Mouse (Mus musculus): ENCODE results near the gene Unc119. TPM values are rescaled to one million over a fixed set of nuclear protein-coding genes. Genes with fewer than 3 reads are reported as not detected.

Gene Unc119
- polyA plus RNA-seq, 1 experiment from 2014 or later: 68.6 TPM

DNA sequence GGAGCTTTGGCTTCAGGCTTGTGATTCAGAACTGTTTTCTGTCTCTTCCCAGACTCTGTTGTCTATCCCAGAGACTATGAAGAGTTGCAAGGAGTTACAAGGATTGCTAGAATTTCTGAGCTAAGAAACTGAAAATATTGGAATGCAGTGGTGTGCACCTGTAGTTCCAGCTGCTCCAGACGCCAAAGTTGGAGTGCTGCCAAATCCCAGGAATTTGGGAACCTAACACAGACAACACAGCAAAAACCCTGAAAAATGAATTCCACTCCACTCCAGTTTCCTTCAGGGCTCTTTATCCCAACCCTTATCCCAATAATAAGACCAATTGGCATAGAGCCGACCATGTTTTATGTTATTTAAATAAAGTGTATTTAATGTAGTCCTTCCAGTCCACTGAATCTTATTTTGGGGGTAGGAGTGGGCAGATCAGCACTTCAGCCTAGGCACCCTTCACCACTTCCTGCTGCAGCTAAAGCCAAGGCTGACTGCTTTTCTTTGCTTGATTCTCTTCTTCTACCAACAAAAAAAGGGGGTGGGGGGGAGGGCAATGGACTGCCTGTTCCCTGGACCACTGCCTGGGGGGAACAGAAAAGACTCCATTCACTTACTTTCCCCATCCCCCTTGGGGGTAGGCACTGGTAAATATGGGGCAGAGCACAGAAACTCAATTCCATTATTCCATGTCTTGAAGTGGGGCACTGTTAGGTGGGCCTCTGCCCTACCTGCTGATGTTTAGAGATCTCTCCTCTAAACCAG is 21.0 kb upstream of the Unc119 start:
- 13% methylated on average over 2 of the region's 2 CpGs for WGBS
- H3K36me3 ChIP-seq (ENCODE audit: control insufficient read depth, insufficient read depth): no peaks in the 10 kb centered on the region
- peak; percentile 81 for ATAC-seq
- peak overlapping the region; percentile 46 for H3K4me2 ChIP-seq (ENCODE audit: low read length)
- no peak overlapping the region for H3K9ac ChIP-seq (replicated peaks; ENCODE audit: low read depth, low read length)
- H3K4me1 ChIP-seq (replicated peaks; ENCODE audit: control insufficient read depth, insufficient read depth, low read length): peaks cover 20% of the 10 kb centered on the region
- no peaks in the 10 kb centered on the region for H3K27me3 ChIP-seq (replicated peaks; ENCODE audit: control insufficient read depth, insufficient read depth, low read length)
- H3K27ac ChIP-seq (ENCODE audit: low read length): peak overlapping the region; percentile 68
- peak overlapping the region; percentile 6 for H3K4me3 ChIP-seq (replicated peaks; ENCODE audit: low read length)
- H3K9me3 ChIP-seq (ENCODE audit: control insufficient read depth, low read length): no peaks in the 10 kb centered on the region

DNA sequence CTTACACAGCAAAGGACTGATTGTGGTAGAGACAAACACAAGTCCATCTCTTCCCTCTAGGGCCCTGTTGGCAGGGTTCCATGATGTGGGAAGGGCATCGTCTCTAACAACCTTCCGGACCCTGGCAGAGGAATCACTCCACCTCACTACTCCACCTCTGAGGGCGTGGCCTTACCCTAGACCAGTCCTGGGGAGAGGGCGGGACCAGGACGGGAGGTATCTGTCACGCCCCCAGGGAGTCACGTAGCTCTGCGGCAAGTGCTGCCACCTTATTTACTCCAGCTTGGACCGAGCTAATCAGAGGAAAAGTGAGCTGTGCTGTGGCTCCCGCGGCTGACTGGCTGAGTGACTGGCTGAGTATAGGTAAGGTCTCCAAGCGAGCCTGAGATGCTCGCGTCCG is 20.4 kb upstream of the Unc119 start, which contains the start of gene Aldoc:
Aldoc (plus strand) TSS at position 109 of the 400 bp plus-strand sequence.
- peak; percentile 87 for ATAC-seq
- Histone ChIP-seq H3K4me3 (replicated peaks; ENCODE audit: low read length) (peak within 1 kb of the TSS; percentile 6), H3K9ac (replicated peaks; ENCODE audit: low read depth, low read length) (0 out of 2 replicates have a peak within 1 kb of the TSS, but pooled peaks have one; percentile 7), H3K27me3 (replicated peaks; ENCODE audit: control insufficient read depth, insufficient read depth, low read length) (no peaks in the 10 kb centered on the region), H3K9me3 (ENCODE audit: control insufficient read depth, low read length) (no peaks in the 10 kb centered on the region), H3K36me3 (ENCODE audit: control insufficient read depth, insufficient read depth) (no peaks in the 10 kb centered on the region), H3K4me1 (replicated peaks; ENCODE audit: control insufficient read depth, insufficient read depth, low read length) (peaks cover 20% of the 10 kb centered on the region), H3K4me2 (ENCODE audit: low read length) (peak within 1 kb of the TSS; percentile 46), H3K27ac (ENCODE audit: low read length) (peak within 1 kb of the TSS; percentile 68)
- WGBS: 2% methylated on average over 15 of the region's 15 CpGs

DNA sequence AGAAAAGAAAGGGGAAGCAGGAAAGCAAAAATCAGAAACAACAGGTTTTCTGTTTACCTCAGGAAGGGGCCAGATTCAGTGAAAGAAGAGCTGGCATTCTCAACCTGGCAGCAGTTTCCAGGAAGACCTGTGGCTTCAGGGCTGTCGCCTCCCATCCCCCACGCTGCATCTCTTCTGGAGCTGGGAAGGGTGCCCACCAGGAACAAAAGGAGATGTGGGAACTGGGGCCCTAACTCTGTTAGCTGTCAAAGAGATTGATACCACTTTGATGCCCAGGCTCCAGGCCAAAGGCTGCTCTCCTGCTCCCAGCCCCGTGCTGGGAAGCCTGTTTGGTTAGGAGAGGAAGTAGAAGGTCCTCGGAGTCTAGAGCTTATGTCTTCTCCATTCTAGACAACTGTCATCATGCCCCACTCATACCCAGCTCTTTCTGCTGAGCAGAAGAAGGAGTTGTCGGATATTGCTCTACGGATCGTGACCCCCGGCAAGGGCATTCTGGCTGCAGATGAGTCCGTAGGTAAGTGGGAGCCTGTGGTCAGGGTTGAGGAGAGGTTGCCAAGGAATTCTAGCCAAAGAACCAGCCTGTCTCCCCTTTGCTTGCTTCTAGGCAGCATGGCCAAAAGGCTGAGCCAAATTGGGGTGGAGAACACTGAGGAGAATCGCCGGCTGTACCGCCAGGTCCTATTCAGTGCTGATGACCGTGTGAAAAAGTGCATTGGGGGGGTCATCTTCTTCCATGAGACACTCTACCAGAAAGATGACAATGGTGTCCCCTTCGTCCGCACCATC is 19.1 kb upstream of the Unc119 start:
- Histone ChIP-seq H3K27ac (ENCODE audit: low read length) (no peak overlapping the region; the same call in 1 of the 2 replicates), H3K4me2 (ENCODE audit: low read length) (peak overlapping the region; percentile 46), H3K4me1 (replicated peaks; ENCODE audit: control insufficient read depth, insufficient read depth, low read length) (peaks cover 26% of the 10 kb centered on the region), H3K9me3 (ENCODE audit: control insufficient read depth, low read length) (no peaks in the 10 kb centered on the region), H3K36me3 (ENCODE audit: control insufficient read depth, insufficient read depth) (no peaks in the 10 kb centered on the region), H3K4me3 (replicated peaks; ENCODE audit: low read length) (peak overlapping the region; percentile 17), H3K27me3 (replicated peaks; ENCODE audit: control insufficient read depth, insufficient read depth, low read length) (no peaks in the 10 kb centered on the region), H3K9ac (replicated peaks; ENCODE audit: low read depth, low read length) (no peak overlapping the region)
- WGBS: 55% methylated on average over 15 of the region's 15 CpGs
- ATAC-seq: no peak

GRCm38 (mm10) chr11:78324965-78325364 is 18.3 kb upstream of the Unc119 start:
- no peaks in the 10 kb centered on the region for H3K36me3 ChIP-seq (ENCODE audit: control insufficient read depth, insufficient read depth)
- ATAC-seq: no peak
- H3K4me3 ChIP-seq (replicated peaks; ENCODE audit: low read length): 0 out of 2 replicates have a peak overlapping the region, but pooled peaks have one; percentile 17
- H3K9ac ChIP-seq (replicated peaks; ENCODE audit: low read depth, low read length): no peak overlapping the region
- H3K4me2 ChIP-seq (ENCODE audit: low read length): peak overlapping the region; percentile 46
- H3K4me1 ChIP-seq (replicated peaks; ENCODE audit: control insufficient read depth, insufficient read depth, low read length): peaks cover 31% of the 10 kb centered on the region
- no peak overlapping the region for H3K27ac ChIP-seq (ENCODE audit: low read length)
- WGBS: 84% methylated on average over 12 of the region's 12 CpGs
- no peaks in the 10 kb centered on the region for H3K9me3 ChIP-seq (ENCODE audit: control insufficient read depth, low read length)
- H3K27me3 ChIP-seq (replicated peaks; ENCODE audit: control insufficient read depth, insufficient read depth, low read length): no peaks in the 10 kb centered on the region

- H3K9ac ChIP-seq (replicated peaks; ENCODE audit: low read depth, low read length): no peak overlapping the region
- no peak overlapping the region for H3K27ac ChIP-seq (ENCODE audit: low read length)
- no peak overlapping the region for H3K4me2 ChIP-seq (ENCODE audit: low read length)
- peaks cover 27% of the 10 kb centered on the region for H3K4me1 ChIP-seq (replicated peaks; ENCODE audit: control insufficient read depth, insufficient read depth, low read length)
- ATAC-seq: no peak
- no peaks in the 10 kb centered on the region for H3K27me3 ChIP-seq (replicated peaks; ENCODE audit: control insufficient read depth, insufficient read depth, low read length)
- 90% methylated on average over 4 of the region's 4 CpGs for WGBS
- no peaks in the 10 kb centered on the region for H3K9me3 ChIP-seq (ENCODE audit: control insufficient read depth, low read length)
- H3K36me3 ChIP-seq (ENCODE audit: control insufficient read depth, insufficient read depth): no peaks in the 10 kb centered on the region
- no peak overlapping the region for H3K4me3 ChIP-seq (replicated peaks; ENCODE audit: low read length)
Measured at GRCm38 (mm10) chr11:78327215-78327614, 16.1 kb upstream of the Unc119 start.

DNA sequence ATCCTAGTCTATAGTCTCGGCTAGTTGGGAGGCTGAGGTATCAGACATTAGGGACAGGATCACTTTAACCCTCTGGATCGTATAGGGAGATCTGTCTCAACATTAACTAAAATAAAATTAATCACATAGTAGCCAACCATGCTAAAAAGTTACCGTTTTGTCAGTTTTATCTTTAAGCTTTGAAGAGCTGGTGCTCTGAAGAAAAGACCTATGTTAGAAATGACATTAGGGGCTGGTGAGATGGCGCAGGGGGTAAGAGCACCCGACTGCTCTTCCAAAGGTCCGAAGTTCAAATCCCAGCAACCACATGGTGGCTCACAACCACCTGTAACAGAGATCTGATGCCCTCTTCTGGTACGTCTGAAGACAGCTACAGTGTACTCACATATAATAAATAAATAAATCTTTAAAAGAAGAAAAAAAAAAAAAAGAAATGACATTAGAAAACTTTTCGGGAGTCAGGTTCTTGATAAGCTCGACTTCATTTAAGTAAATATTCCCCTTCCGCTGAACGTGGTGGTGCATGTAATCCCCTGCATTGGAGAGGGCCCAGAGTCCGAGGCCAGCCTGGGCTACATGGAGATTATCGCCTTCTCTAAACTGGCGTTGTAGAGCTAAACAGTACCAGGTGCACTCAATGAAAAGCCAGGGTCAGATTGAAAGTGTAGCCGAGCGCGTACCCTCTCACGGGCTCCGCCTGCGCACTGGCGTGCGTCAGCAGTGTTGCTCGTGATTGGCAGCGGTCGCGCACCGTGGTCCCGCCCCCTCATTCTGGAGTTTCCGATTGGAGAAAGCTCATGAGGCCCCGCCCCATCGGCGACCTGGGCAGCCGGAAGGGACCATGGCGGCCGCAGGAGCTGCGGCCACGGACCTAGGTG is 15.4 kb upstream of the Unc119 start, which contains the start of gene Pigs:
Pigs (plus strand) TSS at position 782 of the 878 bp plus-strand sequence.
- Histone ChIP-seq H3K9me3 (ENCODE audit: control insufficient read depth, low read length) (no peaks in the 10 kb centered on the region), H3K9ac (replicated peaks; ENCODE audit: low read depth, low read length) (peak within 1 kb of the TSS; percentile 87), H3K4me3 (replicated peaks; ENCODE audit: low read length) (peak within 1 kb of the TSS; percentile 82), H3K4me2 (ENCODE audit: low read length) (peak within 1 kb of the TSS; percentile 79), H3K36me3 (ENCODE audit: control insufficient read depth, insufficient read depth) (no peaks in the 10 kb centered on the region), H3K4me1 (replicated peaks; ENCODE audit: control insufficient read depth, insufficient read depth, low read length) (peaks cover 22% of the 10 kb centered on the region), H3K27me3 (replicated peaks; ENCODE audit: control insufficient read depth, insufficient read depth, low read length) (no peaks in the 10 kb centered on the region), H3K27ac (ENCODE audit: low read length) (peak within 1 kb of the TSS; percentile 53)
- ATAC-seq: peak; percentile 97
- 12% methylated on average over 37 of the region's 37 CpGs for WGBS

DNA sequence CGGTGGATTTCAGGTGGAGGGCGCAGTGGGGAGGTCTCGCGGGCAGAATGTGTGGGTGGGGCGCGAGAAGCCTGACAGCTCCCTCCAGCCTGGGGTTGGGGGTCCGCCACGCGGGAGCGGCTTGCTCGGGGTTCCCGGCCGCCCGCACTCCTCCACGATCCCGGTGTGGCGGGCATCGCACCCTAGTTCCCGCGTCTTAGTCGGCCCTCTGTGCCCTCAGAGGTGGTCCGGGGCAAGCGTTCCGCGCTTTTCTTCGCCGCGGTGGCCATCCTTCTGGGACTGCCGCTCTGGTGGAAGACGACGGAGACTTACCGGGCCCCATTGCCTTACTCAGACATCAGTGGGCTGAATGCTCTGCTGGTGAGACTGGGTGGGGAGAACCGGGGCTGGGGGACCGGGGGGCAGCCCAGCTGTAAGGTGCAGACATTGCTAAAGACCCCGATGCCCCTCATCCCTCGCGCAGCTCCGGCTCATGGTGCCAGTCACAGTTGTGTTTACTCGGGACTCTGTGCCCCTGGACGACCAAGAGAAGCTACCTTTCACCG is 14.7 kb upstream of the Unc119 start:
- Histone ChIP-seq H3K27me3 (replicated peaks; ENCODE audit: control insufficient read depth, insufficient read depth, low read length) (no peaks in the 10 kb centered on the region), H3K9ac (replicated peaks; ENCODE audit: low read depth, low read length) (peak overlapping the region; percentile 87), H3K36me3 (ENCODE audit: control insufficient read depth, insufficient read depth) (no peaks in the 10 kb centered on the region), H3K4me1 (replicated peaks; ENCODE audit: control insufficient read depth, insufficient read depth, low read length) (peaks cover 18% of the 10 kb centered on the region), H3K27ac (ENCODE audit: low read length) (peak overlapping the region; percentile 19), H3K4me3 (replicated peaks; ENCODE audit: low read length) (peak overlapping the region; percentile 82), H3K4me2 (ENCODE audit: low read length) (peak overlapping the region; percentile 78), H3K9me3 (ENCODE audit: control insufficient read depth, low read length) (no peaks in the 10 kb centered on the region)
- under 1% methylated on average over 35 of the region's 41 CpGs for WGBS
- ATAC-seq: peak; percentile 68

GRCm38 (mm10) chr11:78332676-78333075 is 10.6 kb upstream of the Unc119 start:
- no peaks in the 10 kb centered on the region for H3K9me3 ChIP-seq (ENCODE audit: control insufficient read depth, low read length)

More at GRCm38 (mm10) chr11:78332676-78333075, 10.6 kb upstream of the Unc119 start:
- Histone ChIP-seq H3K27me3 (replicated peaks; ENCODE audit: control insufficient read depth, insufficient read depth, low read length) (no peaks in the 10 kb centered on the region), H3K27ac (ENCODE audit: low read length) (no peak overlapping the region), H3K36me3 (ENCODE audit: control insufficient read depth, insufficient read depth) (peaks cover 7% of the 10 kb centered on the region), H3K4me1 (replicated peaks; ENCODE audit: control insufficient read depth, insufficient read depth, low read length) (peaks cover 11% of the 10 kb centered on the region), H3K4me2 (ENCODE audit: low read length) (no peak overlapping the region), H3K4me3 (replicated peaks; ENCODE audit: low read length) (no peak overlapping the region), H3K9ac (replicated peaks; ENCODE audit: low read depth, low read length) (no peak overlapping the region)
- WGBS: 95% methylated on average over 12 of the region's 12 CpGs
- ATAC-seq: no peak

All from forebrain, embryonic 16.5 days (tissue).